Mouse (Mus musculus) ES-Bruce4 (cell line): ENCODE data around the gene Mex3a. TPM values are rescaled to one million over a fixed set of nuclear protein-coding genes. Genes with fewer than 3 reads are reported as not detected.

ENCODE experiments used
- H3K27ac ChIP-seq: 2 replicates; pipeline ENCODE4 v1.5.1; 2012; ENCODE audit warnings: low read length, inconsistent platforms; ENCODE audit not compliant: insufficient read depth
- H3K27me3 ChIP-seq: 2 replicates; pipeline ENCODE4 v1.6.1; 2012; ENCODE audit warnings: mild to moderate bottlenecking, low read length, inconsistent platforms; ENCODE audit not compliant: control insufficient read depth, poor library complexity, insufficient read depth, severe bottlenecking
- H3K36me3 ChIP-seq: 2 replicates; pipeline ENCODE4 v1.6.1; 2012; ENCODE audit warnings: inconsistent platforms, mild to moderate bottlenecking, low read length, moderate library complexity; ENCODE audit not compliant: control insufficient read depth, poor library complexity, insufficient read depth, severe bottlenecking
- H3K4me1 ChIP-seq: one replicate; pipeline ENCODE4 v1.8.1; 2011; ENCODE audit warnings: low read length; ENCODE audit not compliant: control insufficient read depth, insufficient read depth
- H3K4me3 ChIP-seq: 2 replicates; pipeline ENCODE4 v1.5.1; 2011; ENCODE audit warnings: low read depth, mild to moderate bottlenecking, low read length
- H3K9ac ChIP-seq: 2 replicates; pipeline ENCODE4 v1.6.1; 2012; ENCODE audit warnings: low read depth, mild to moderate bottlenecking, inconsistent platforms; ENCODE audit not compliant: poor library complexity, severe bottlenecking
- H3K9me3 ChIP-seq: replicated peaks from 2 replicates; pipeline ENCODE4 v1.6.1; 2012; ENCODE audit warnings: mild to moderate bottlenecking, low read length, inconsistent platforms; ENCODE audit not compliant: control insufficient read depth, poor library complexity, insufficient read depth, severe bottlenecking
- CTCF ChIP-seq: IDR thresholded peaks from one replicate; pipeline ENCODE4 v1.8.1; 2011; ENCODE audit warnings: low read depth, low read length
- EP300 ChIP-seq: IDR thresholded peaks from 2 replicates; pipeline ENCODE4 v1.6.1; 2011; ENCODE audit warnings: low read depth, low read length; ENCODE audit not compliant: insufficient read depth
- POLR2A ChIP-seq: IDR thresholded peaks from one replicate; pipeline ENCODE4 v1.8.1; 2011; ENCODE audit warnings: low read length; ENCODE audit not compliant: insufficient read depth
- polyA plus RNA-seq: library from polyadenylated mRNA; stranded (reverse); fragments of >200 nt; gene quantifications from 2 replicates; pipeline ENCODE4 v1.2.4, GENCODE M21; 2011; ENCODE audit warnings: low read depth; ENCODE audit not compliant: missing spikeins, insufficient read depth, insufficient read length

The Mex3a gene
- polyA plus RNA-seq, result 42.3 and 43.4 TPM in 2 replicates

- Histone ChIP-seq H3K36me3 (peaks cover 1% of the 10 kb centered on the region; the same call in 1 of the 2 replicates), H3K9me3 (no peaks in the 10 kb centered on the region), H3K9ac (peak within 1 kb of the TSS; percentile 84), H3K4me3 (peak within 1 kb of the TSS; percentile 89), H3K4me1 (peaks cover 13% of the 10 kb centered on the region), H3K27ac (peak within 1 kb of the TSS; percentile 76), H3K27me3 (no peaks in the 10 kb centered on the region)
- no peak for TF ChIP-seq POLR2A
- no peak for TF ChIP-seq EP300
- TF ChIP-seq CTCF, result no peak
These were observed at the start of gene Mex3a for GRCm38 (mm10) chr3:88532299-88532674. Gene Mex3a (plus strand): TSS chr3:88532395.

GRCm38 (mm10) chr3:88483141-88483540 is 49.1 kb upstream of the Mex3a start:
- Histone ChIP-seq H3K27me3 (no peaks in the 10 kb centered on the region), H3K4me1 (no peaks in the 10 kb centered on the region), H3K36me3 (no peaks in the 10 kb centered on the region; the same call in 1 of the 2 replicates), H3K9me3 (no peaks in the 10 kb centered on the region), H3K27ac (no peak overlapping the region), H3K4me3 (no peak overlapping the region), H3K9ac (no peak overlapping the region)
- no peak for TF ChIP-seq EP300
- TF ChIP-seq POLR2A, result no peak
- TF ChIP-seq CTCF, result no peak

- Histone ChIP-seq H3K4me3 (no peak overlapping the region), H3K27me3 (no peaks in the 10 kb centered on the region), H3K36me3 (no peaks in the 10 kb centered on the region; the same call in 1 of the 2 replicates), H3K9me3 (no peaks in the 10 kb centered on the region), H3K27ac (no peak overlapping the region), H3K9ac (no peak overlapping the region), H3K4me1 (peaks cover 2% of the 10 kb centered on the region)
- TF ChIP-seq POLR2A, result no peak
- peak; percentile 90 for TF ChIP-seq CTCF
- TF ChIP-seq EP300, result no peak
These were observed 48.6 kb upstream of the Mex3a start for GRCm38 (mm10) chr3:88483621-88484020.

- H3K27me3 ChIP-seq, result no peaks in the 10 kb centered on the region
- no peaks in the 10 kb centered on the region for H3K9me3 ChIP-seq
- H3K4me3 ChIP-seq, result peak overlapping the region; percentile 48
- peaks cover 6% of the 10 kb centered on the region for H3K4me1 ChIP-seq
- H3K9ac ChIP-seq, result peak overlapping the region; percentile 21
- no peaks in the 10 kb centered on the region; the same call in 1 of the 2 replicates for H3K36me3 ChIP-seq
- no peak overlapping the region for H3K27ac ChIP-seq
- no peak for TF ChIP-seq CTCF
- TF ChIP-seq POLR2A, result no peak
- TF ChIP-seq EP300, result no peak
These were observed 47.4 kb upstream of the Mex3a start for GRCm38 (mm10) chr3:88484597-88485316.

- TF ChIP-seq POLR2A (no peak), EP300 (no peak), CTCF (no peak)
- H3K27ac ChIP-seq, result no peak overlapping the region
- H3K27me3 ChIP-seq, result no peaks in the 10 kb centered on the region
- H3K4me3 ChIP-seq, result no peak overlapping the region
- no peaks in the 10 kb centered on the region; the same call in 1 of the 2 replicates for H3K36me3 ChIP-seq
- H3K4me1 ChIP-seq, result peaks cover 8% of the 10 kb centered on the region
- H3K9me3 ChIP-seq, result no peaks in the 10 kb centered on the region
- no peak overlapping the region for H3K9ac ChIP-seq
These were observed 46.2 kb upstream of the Mex3a start for GRCm38 (mm10) chr3:88486043-88486442.

- Histone ChIP-seq H3K4me3 (no peak overlapping the region), H3K27ac (no peak overlapping the region), H3K36me3 (no peaks in the 10 kb centered on the region; the same call in 1 of the 2 replicates), H3K9ac (no peak overlapping the region), H3K9me3 (no peaks in the 10 kb centered on the region), H3K27me3 (no peaks in the 10 kb centered on the region), H3K4me1 (peaks cover 8% of the 10 kb centered on the region)
- TF ChIP-seq POLR2A (no peak), CTCF (no peak), EP300 (no peak)
These were observed 45.3 kb upstream of the Mex3a start for GRCm38 (mm10) chr3:88486887-88487286.
